Mouse (Mus musculus) fibroblast of lung, adult 2 months (primary cell): Measurements from ENCODE around the gene Snx9.

Experiments used
- DNase-seq: peaks from one replicate; pipeline ENCODE4 v3.0.0-alpha.2; 2011; ENCODE audit warnings: low read depth

Snx9 gene

GRCm38 (mm10) chr17:5841128-5841942 is at the start of gene Snx9:
Gene Snx9, plus strand, starts transcription at chr17:5841329.
- no peak for DNase-seq

- no peak for DNase-seq
Measured at GRCm38 (mm10) chr17:5792164-5792791, 48.9 kb upstream of the Snx9 start.

GRCm38 (mm10) chr17:5793593-5793992 is 47.5 kb upstream of the Snx9 start:
- DNase-seq = no peak

- DNase-seq = no peak
Measured at GRCm38 (mm10) chr17:5794276-5794675, 46.9 kb upstream of the Snx9 start.

GRCm38 (mm10) chr17:5795369-5795768 is 45.8 kb upstream of the Snx9 start:
- no peak for DNase-seq

- peak; percentile 73 for DNase-seq
Measured at GRCm38 (mm10) chr17:5795878-5796277, 45.3 kb upstream of the Snx9 start.

GRCm38 (mm10) chr17:5797124-5797760 is 43.9 kb upstream of the Snx9 start:
- DNase-seq = no peak

- no peak for DNase-seq
Measured at GRCm38 (mm10) chr17:5798221-5798801, 42.8 kb upstream of the Snx9 start.

GRCm38 (mm10) chr17:5798900-5799299 is 42.2 kb upstream of the Snx9 start:
- no peak for DNase-seq

- no peak for DNase-seq
Measured at GRCm38 (mm10) chr17:5799396-5800021, 41.6 kb upstream of the Snx9 start.

- no peak for DNase-seq
Measured at GRCm38 (mm10) chr17:5800254-5800653, 40.9 kb upstream of the Snx9 start.

GRCm38 (mm10) chr17:5800824-5801560 is 40.1 kb upstream of the Snx9 start:
- DNase-seq = no peak

- no peak for DNase-seq
Measured at GRCm38 (mm10) chr17:5801761-5802655, 39.1 kb upstream of the Snx9 start.

GRCm38 (mm10) chr17:5802656-5802955 is 38.5 kb upstream of the Snx9 start:
- DNase-seq = no peak

- DNase-seq = no peak
Measured at GRCm38 (mm10) chr17:5803229-5804012, 37.7 kb upstream of the Snx9 start.

GRCm38 (mm10) chr17:5804370-5805150 is 36.6 kb upstream of the Snx9 start:
- DNase-seq = peak; percentile 72

- DNase-seq = no peak
Measured at GRCm38 (mm10) chr17:5805151-5805834, 35.8 kb upstream of the Snx9 start.

- DNase-seq = peak; percentile 99
Measured at GRCm38 (mm10) chr17:5805935-5806334, 35.2 kb upstream of the Snx9 start.
